Mouse (Mus musculus) adrenal gland (tissue): Measurements from ENCODE around the gene Mrpl43.

Source experiments
- intact Hi-C: fragments of 180-260 bp; cut with DNase I; formaldehyde crosslinking; loops from one replicate; pipeline ENCODE4 v1.15.1; 2025

Mrpl43 gene

DNA sequence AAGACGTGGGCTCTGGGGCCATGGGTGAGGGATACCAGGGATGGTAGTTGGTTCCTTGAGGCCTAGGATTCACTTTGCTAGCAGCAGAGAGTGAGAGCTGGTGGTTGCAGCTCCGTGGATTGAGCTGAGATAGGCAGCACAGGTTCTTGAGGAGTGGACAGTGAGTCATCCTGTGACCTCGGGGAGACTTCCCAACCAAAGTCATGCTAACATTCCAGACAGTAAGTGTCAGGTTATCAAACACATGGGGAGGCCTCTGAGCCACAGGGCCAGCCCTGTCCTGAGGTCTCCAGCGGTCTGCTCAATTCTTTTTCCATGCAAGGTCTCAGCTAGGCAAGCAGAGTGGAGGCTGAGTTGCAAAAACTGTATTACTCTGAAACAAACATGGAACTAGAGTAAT, 4.4 kb upstream of the Mrpl43 start:
- intact Hi-C loops: no loop called here

DNA sequence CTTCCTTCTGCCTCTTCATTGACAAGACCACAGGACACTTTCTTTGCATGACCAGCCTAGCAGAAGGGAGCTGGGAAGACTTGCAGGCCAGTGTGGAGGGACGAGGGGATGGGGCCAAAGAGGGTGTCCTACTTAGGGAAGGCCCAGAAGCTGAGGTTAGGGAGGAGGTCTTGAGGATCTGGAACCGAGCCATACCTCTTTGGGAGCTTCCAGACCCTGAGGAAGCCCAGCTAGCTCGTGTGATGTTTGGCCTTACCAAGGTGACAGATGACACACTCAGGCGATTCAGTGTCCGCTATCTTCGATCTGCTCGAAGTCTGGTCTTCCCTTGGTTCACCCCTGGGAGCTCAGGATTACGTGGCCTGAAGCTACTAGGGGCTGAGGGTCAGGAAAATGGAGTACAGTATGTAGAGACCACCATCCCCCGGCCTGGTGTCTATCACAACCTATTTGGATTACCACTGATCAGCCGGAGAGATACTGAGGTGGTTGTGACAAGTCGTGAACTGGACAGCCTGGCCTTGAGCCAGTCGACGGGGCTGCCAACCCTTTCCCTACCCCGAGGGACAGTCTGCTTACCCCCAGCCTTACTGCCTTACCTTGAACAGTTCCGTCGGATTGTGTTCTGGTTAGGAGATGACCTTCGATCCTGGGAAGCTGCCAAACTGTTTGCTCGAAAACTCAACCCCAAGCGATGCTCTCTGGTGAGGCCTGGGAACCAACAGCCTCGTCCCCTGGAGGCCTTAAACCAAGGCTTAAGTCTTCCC, 1.4 kb upstream of the Mrpl43 start:
- intact Hi-C loops: no loop called here

GRCm38 (mm10) chr19:45007021-45007420, 779 bp upstream of the Mrpl43 start:
- intact Hi-C loops: no loop called here

DNA sequence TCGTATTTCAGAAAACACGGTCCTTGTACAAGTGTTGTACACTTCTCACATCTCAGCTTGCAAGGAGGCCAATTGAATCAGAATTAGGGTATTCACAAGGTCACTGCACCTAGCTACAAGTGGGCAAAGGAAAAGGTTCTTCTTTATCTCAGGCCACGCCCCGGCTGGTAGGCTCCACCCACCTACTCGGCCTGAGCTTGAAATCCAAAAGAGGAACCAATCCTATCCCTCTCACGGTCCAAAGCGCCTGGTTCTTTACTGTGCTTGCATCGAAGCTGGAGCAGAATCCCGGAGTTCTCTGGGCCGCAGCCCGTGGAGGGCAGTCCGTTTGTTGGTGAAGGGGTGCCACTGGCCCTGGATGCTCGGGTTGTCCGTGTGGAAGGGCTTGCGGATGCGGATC, 798 bp downstream of the Mrpl43 start, which contains the start of gene Twnk:
Gene Twnk, plus strand, starts transcription at position 220 of the 400 bp plus-strand sequence.
- intact Hi-C loops: no loop called here

DNA sequence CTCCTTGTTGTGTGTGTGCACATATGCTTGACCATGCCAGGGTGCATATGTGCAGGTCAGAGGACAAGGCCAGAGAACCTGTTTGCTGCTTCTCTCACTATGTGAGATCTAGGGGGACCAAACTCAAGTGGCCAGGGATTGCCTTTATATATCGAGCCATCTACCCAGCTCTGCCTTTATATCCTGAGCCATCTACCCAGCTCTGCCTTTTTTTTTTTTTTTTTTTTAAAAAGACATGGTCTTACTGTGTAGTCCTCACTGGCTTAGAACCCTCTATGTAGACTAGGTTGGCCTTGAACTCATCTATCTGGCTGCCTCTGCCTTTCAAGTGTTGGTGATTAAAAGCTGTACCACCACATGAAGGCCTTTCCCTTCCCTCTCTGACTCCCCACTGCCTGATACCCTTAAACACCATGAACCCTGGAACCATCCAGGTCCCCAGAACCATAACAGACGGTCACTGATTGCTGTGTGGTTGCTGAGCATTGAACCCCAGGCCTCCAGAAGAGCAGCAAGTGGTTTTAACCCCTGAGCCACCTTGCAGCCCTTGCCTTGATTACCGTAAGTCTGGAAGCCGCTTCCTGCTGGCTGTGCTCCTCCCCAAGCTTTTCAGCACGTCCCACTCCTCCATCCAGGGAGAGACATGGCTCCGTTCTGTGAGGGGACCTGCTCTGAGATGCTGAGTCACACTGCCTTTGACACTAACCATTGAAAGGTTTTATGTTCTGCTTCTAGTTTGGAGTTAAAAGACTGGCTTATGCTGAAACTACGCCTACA, 2.3 kb downstream of the Mrpl43 start:
- intact Hi-C loops: loop anchor here (5.0 kb wide), 1 partner anchor 38 kb away; no protein-coding TSS in a partner anchor

DNA sequence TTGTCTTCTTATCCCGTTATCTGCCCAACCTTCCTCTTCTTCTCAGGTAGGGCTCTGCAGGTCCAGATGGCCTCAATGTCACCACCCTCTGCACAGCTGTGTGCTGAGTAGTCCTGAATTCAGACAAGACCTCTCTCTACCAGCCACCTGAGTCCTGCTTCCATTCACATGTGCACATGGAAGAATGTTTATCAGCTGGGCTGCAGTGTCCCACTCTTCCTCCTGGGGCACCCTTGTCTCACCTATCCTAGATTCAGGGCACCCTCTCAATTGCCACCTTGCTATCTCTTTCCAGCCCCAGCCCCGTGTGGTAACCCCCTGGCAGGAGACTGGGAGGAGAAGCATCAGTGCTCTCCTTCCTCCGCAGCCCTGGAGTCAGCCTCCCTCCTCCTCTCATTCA, 3.9 kb downstream of the Mrpl43 start:
- intact Hi-C loops: loop anchor here (5.0 kb wide), 1 partner anchor 40 kb away; no protein-coding TSS in a partner anchor

DNA sequence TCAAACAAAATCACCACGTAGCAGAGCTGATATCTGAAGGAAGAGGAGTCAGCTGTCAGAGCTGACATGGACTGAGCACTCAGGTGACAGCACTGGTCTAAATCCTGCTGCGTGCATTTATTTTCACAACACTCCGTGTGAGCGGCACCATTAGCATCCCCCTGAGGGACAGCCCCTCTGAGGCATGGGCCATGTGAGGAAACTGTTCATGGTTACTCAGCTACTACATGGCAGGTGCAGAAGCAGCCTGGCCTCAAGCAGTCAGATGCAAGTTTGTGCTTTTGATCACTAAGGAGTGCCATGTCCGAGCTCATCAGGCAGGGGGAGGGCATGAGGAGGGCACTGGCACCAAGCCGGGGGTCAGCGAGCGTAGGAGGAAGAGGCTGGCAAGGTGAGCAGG, 6.6 kb downstream of the Mrpl43 start:
- intact Hi-C loops: loop anchor here (5.0 kb wide), 1 partner anchor 43 kb away; no protein-coding TSS in a partner anchor

- intact Hi-C loops: no loop called here
These were observed 8.5 kb downstream of the Mrpl43 start for GRCm38 (mm10) chr19:44997786-44998185.

GRCm38 (mm10) chr19:44992712-44993111, 13.5 kb downstream of the Mrpl43 start:
- intact Hi-C loops: no loop called here

DNA sequence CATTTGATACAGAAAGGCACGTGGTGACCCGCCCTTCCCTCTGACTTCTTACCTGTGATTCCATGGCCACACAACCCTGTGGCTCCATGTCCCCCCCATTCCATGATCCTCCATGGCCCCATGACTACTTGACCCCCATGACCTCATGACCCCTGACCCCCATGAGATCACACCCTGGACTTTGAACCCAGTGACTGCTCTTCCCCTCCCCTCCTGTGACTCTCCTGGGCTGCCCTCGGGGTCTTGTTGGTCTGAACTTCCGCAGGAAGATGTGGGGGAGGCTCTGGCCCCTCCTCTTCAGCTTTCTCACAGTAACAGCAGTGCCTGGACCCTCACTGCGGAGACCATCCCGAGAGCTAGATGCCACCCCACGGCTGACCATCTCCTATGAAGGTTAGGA, 14.0 kb downstream of the Mrpl43 start:
- intact Hi-C loops: no loop called here

DNA sequence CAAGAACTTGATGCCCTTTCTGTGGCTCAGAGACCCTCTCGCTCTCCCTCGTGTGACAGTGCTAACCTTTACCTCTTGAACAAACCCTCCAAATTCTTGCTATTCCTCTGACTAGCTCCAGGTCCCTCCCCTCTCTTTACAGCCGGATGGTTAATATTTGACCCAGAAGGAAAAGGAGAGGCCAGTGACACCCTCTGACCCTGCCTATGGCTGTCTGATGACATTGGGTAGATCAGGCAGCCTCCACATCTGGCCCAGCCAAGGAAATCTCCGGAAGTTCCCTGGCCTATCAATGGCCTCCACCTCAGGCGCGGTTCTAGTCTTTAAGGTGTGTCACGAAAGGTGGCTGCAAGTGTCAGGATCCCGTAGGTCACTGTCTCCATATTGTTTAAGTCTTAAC, 15.2 kb downstream of the Mrpl43 start:
- intact Hi-C loops: no loop called here

GRCm38 (mm10) chr19:44989567-44990495, 16.4 kb downstream of the Mrpl43 start:
- intact Hi-C loops: no loop called here

- intact Hi-C loops: no loop called here
These were observed 17.2 kb downstream of the Mrpl43 start, which contains the start of gene Sema4g for GRCm38 (mm10) chr19:44988831-44989566. TSS of gene Sema4g (plus strand) at chr19:44989101.

DNA sequence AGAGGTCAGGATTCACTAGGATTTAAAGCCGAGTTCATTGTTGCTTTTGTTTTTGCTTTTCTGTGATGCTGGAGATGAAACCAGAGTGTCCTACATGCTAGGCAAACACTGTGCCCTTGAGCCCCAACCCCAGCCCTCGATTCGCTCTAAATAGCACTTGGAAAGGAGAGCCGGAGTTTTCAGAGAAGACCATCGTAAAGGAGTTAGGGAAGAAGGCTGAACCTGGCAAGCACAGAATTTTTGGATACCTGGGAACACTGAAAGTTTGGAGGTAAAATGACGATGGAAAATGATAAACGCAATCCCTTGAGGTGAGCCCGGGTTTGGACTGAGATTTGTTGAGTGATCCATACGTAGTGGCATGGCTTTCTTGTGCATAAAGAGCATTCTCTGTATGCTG, 17.9 kb downstream of the Mrpl43 start:
- intact Hi-C loops: no loop called here

DNA sequence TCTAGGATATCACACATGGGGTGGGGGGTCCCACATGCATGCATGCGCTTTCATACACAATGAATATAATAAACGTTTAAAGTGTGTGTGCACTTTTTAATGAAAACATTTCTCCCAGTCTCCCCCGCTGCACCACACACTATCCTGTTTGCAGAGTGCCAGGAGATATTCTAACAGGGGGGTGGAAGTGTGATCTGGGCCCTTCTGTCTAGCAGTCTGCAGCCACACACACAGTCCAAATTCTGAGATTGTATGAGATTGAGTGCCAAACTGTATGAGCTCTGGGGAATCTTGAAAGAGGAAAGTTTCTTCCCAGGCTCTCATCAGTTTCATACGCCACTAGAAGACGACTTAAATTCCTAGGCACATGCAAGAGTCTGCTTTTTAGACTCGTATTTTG, 18.4 kb downstream of the Mrpl43 start:
- intact Hi-C loops: no loop called here

- intact Hi-C loops: no loop called here
These were observed 19.2 kb downstream of the Mrpl43 start for GRCm38 (mm10) chr19:44987004-44987403.

- intact Hi-C loops: no loop called here
These were observed 20.9 kb downstream of the Mrpl43 start for GRCm38 (mm10) chr19:44985159-44985988.

GRCm38 (mm10) chr19:44984420-44984819, 21.8 kb downstream of the Mrpl43 start:
- intact Hi-C loops: no loop called here

- intact Hi-C loops: no loop called here
These were observed 22.9 kb downstream of the Mrpl43 start for GRCm38 (mm10) chr19:44983366-44983765.
